Mouse (Mus musculus) embryonic facial prominence, embryonic 12.5 days (tissue): ENCODE results near the gene Bcl2l11. TPM values are rescaled to one million over a fixed set of nuclear protein-coding genes. Genes with fewer than 3 reads are reported as not detected.
"Not testable (repeated sequence)": the region's sequence is repeated elsewhere in the genome, so short reads cannot be mapped to it uniquely, and the experiment has no call there.

Source experiments
- ATAC-seq: fragments of 200-750 bp; cut with Nextera tagmentation; 2 replicates; pipeline ENCODE4 v1.8.0; 2017; ENCODE audit not compliant: insufficient number of reproducible peaks, insufficient read depth, low FRiP score, low TSS enrichment
- H3K27ac ChIP-seq: fragments of 300-500 bp; sonication (generic); 2 replicates; pipeline ENCODE4 v1.5.1; 2016; ENCODE audit warnings: mild to moderate bottlenecking
- H3K27me3 ChIP-seq: fragments of 300-500 bp; sonication (generic); 2 replicates; pipeline ENCODE4 v1.6.1; 2016; ENCODE audit warnings: mild to moderate bottlenecking, moderate library complexity
- H3K36me3 ChIP-seq: fragments of 300-500 bp; sonication (generic); 2 replicates; pipeline ENCODE4 v1.6.1; 2016; ENCODE audit warnings: mild to moderate bottlenecking
- H3K4me1 ChIP-seq: fragments of 300-500 bp; sonication (generic); 2 replicates; pipeline ENCODE4 v1.6.1; 2016
- H3K4me2 ChIP-seq: fragments of 300-500 bp; sonication (generic); replicated peaks from 2 replicates; pipeline ENCODE4 v1.6.1; 2016; ENCODE audit warnings: mild to moderate bottlenecking, moderate library complexity
- H3K4me3 ChIP-seq: fragments of 300-500 bp; sonication (generic); 2 replicates; pipeline ENCODE4 v1.5.1; 2016; ENCODE audit warnings: mild to moderate bottlenecking
- H3K9ac ChIP-seq: fragments of 300-500 bp; sonication (generic); 2 replicates; pipeline ENCODE4 v1.6.1; 2016; ENCODE audit warnings: mild to moderate bottlenecking, moderate library complexity
- H3K9me3 ChIP-seq: fragments of 300-500 bp; sonication (generic); 2 replicates; pipeline ENCODE4 v1.6.1; 2016; ENCODE audit warnings: mild to moderate bottlenecking, moderate library complexity
- WGBS: fragments of 180-500 bp; shearing (Covaris S2); methylation state at CpG from one replicate; pipeline ENCODE4 v1.1.7; 2016; 5-methylcytosine and 5-hydroxymethylcytosine counted together
- polyA plus RNA-seq: library from polyadenylated mRNA; unstranded; fragments of >200 nt; fragmentation: Nextera tagmentation; extraction: Ambion mirVana; gene quantifications from 2 replicates; pipeline ENCODE4 v1.2.1, GENCODE M21; 2016

Bcl2l11 gene
- polyA plus RNA-seq, 1 experiment from 2014 or later: 33.7 TPM

GRCm38 (mm10) chr2:128091431-128092369, 34.1 kb upstream of the Bcl2l11 start:
- ATAC-seq: 0 out of 2 replicates have a peak, but pooled peaks have one; percentile 41
- H3K9ac ChIP-seq: no peak overlapping the region
- H3K27ac ChIP-seq: no peak overlapping the region
- H3K9me3 ChIP-seq: no peaks in the 10 kb centered on the region
- no peak overlapping the region for H3K4me2 ChIP-seq
- H3K4me1 ChIP-seq: no peaks in the 10 kb centered on the region
- H3K4me3 ChIP-seq: no peak overlapping the region
- WGBS: 66% methylated on average over 11 of the region's 11 CpGs
- H3K27me3 ChIP-seq: no peaks in the 10 kb centered on the region
- H3K36me3 ChIP-seq: no peaks in the 10 kb centered on the region

GRCm38 (mm10) chr2:128092451-128092850, 33.4 kb upstream of the Bcl2l11 start:
- H3K27ac ChIP-seq: no peak overlapping the region

GRCm38 (mm10) chr2:128094196-128094595, 31.6 kb upstream of the Bcl2l11 start:
- H3K9ac ChIP-seq: no peak overlapping the region
- no peaks in the 10 kb centered on the region for H3K4me1 ChIP-seq
- H3K4me3 ChIP-seq: no peak overlapping the region
- H3K36me3 ChIP-seq: no peaks in the 10 kb centered on the region
- no peaks in the 10 kb centered on the region for H3K9me3 ChIP-seq
- H3K27me3 ChIP-seq: no peaks in the 10 kb centered on the region
- H3K4me2 ChIP-seq: no peak overlapping the region
- no peak for ATAC-seq
- H3K27ac ChIP-seq: no peak overlapping the region
- WGBS: 74% methylated on average over 5 of the region's 5 CpGs

More at GRCm38 (mm10) chr2:128092451-128092850, 33.4 kb upstream of the Bcl2l11 start:
- Histone ChIP-seq H3K36me3 (no peaks in the 10 kb centered on the region), H3K4me3 (no peak overlapping the region), H3K27me3 (no peaks in the 10 kb centered on the region), H3K9me3 (no peaks in the 10 kb centered on the region), H3K9ac (no peak overlapping the region), H3K4me1 (no peaks in the 10 kb centered on the region), H3K4me2 (no peak overlapping the region)
- 89% methylated on average over 2 of the region's 2 CpGs for WGBS
- ATAC-seq: no peak

DNA sequence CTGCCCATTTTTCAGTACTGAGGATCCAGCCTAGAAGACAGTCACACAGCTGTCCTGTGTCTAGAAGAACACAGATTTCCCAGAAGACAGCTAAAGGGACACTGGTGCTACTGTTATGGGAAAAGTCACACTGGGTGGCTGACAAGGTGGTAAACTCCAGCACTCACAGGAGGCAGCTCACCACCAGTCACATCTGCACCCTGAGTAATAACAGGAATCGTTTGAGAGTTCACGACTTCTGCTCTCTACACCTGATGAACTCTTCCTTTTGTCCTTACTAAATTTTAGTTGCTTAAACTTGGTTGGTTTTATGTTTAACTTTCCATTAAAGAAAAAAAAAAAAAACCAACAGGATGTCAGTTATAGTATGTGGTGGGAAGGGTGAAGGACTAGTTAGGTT, 31.2 kb upstream of the Bcl2l11 start:
- no peak overlapping the region for H3K9ac ChIP-seq
- no peaks in the 10 kb centered on the region for H3K36me3 ChIP-seq
- no peak overlapping the region for H3K27ac ChIP-seq
- no peak overlapping the region for H3K4me2 ChIP-seq
- H3K27me3 ChIP-seq: no peaks in the 10 kb centered on the region
- WGBS: 71% methylated on average over 2 of the region's 2 CpGs
- no peaks in the 10 kb centered on the region for H3K4me1 ChIP-seq
- no peak for ATAC-seq
- H3K4me3 ChIP-seq: no peak overlapping the region
- H3K9me3 ChIP-seq: no peaks in the 10 kb centered on the region

GRCm38 (mm10) chr2:128095270-128095669, 30.6 kb upstream of the Bcl2l11 start:
- no peaks in the 10 kb centered on the region for H3K4me1 ChIP-seq
- H3K4me3 ChIP-seq: no peak overlapping the region
- no peak overlapping the region for H3K27ac ChIP-seq
- H3K9me3 ChIP-seq: no peaks in the 10 kb centered on the region
- 51% methylated on average over 1 of the region's 1 CpGs for WGBS
- no peaks in the 10 kb centered on the region for H3K36me3 ChIP-seq
- H3K4me2 ChIP-seq: no peak overlapping the region
- ATAC-seq: no peak
- no peaks in the 10 kb centered on the region for H3K27me3 ChIP-seq
- no peak overlapping the region for H3K9ac ChIP-seq

DNA sequence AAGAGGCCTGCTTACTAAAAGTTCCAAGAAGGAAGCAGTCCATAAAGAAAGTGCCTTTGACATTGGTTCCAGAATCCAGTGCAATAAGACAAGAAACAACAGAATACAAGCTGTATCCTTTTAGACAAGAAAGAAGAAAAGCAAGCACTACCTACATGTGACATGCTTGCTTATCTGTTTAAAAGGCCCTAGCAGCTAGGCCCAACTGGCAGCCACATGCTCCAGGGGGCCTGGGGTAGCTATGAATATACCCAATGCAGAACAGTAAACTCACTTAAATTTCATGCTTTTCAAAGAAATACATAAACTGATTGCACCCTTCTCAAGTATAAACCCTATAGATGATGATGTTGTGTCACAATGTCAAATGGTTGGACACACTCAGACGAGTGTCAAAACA, 29.8 kb upstream of the Bcl2l11 start:
- Histone ChIP-seq H3K36me3 (no peaks in the 10 kb centered on the region), H3K9me3 (no peaks in the 10 kb centered on the region), H3K9ac (no peak overlapping the region), H3K4me1 (no peaks in the 10 kb centered on the region), H3K27me3 (no peaks in the 10 kb centered on the region), H3K4me3 (no peak overlapping the region), H3K4me2 (no peak overlapping the region), H3K27ac (no peak overlapping the region)
- 70% methylated on average over 1 of the region's 1 CpGs for WGBS
- no peak for ATAC-seq

- not testable (repeated sequence) for H3K4me1 ChIP-seq, H3K4me2 ChIP-seq, H3K36me3 ChIP-seq, H3K9me3 ChIP-seq, ATAC-seq, H3K9ac ChIP-seq, H3K4me3 ChIP-seq, H3K27me3 ChIP-seq, H3K27ac ChIP-seq
- WGBS: 75% methylated on average over 4 of the region's 5 CpGs
Measured at GRCm38 (mm10) chr2:128098118-128098517, 27.7 kb upstream of the Bcl2l11 start.

- H3K4me1 ChIP-seq: no peaks in the 10 kb centered on the region
- WGBS: 84% methylated on average over 9 of the region's 9 CpGs
- no peak overlapping the region for H3K27ac ChIP-seq
- no peaks in the 10 kb centered on the region for H3K27me3 ChIP-seq
- no peak overlapping the region for H3K9ac ChIP-seq
- ATAC-seq: no peak
- no peaks in the 10 kb centered on the region for H3K9me3 ChIP-seq
- no peak overlapping the region for H3K4me3 ChIP-seq
- H3K4me2 ChIP-seq: no peak overlapping the region
- no peaks in the 10 kb centered on the region for H3K36me3 ChIP-seq
Measured at GRCm38 (mm10) chr2:128102086-128102485, 23.8 kb upstream of the Bcl2l11 start.

DNA sequence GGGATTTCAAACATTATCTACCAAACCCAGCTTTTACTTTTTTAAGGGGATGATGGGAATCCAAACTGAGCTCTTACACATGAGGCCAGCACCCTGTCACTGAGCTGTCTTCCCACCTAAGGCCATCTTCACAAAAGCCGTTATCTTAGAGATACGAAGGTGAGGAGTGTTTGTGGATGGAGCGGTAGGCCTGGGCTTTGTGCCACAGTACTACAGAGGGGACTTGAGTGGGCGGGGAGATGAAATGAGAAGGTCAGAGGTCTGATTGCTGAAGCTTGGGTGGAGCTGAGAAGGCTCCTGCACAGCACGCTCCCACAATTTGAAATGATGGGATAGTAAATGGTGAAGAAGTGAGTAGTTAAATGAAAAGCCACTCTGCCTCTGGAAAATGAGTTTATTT, 21.0 kb upstream of the Bcl2l11 start:
- Histone ChIP-seq H3K4me2 (no peak overlapping the region), H3K9me3 (no peaks in the 10 kb centered on the region), H3K4me1 (no peaks in the 10 kb centered on the region), H3K27ac (no peak overlapping the region), H3K27me3 (no peaks in the 10 kb centered on the region), H3K36me3 (no peaks in the 10 kb centered on the region), H3K9ac (no peak overlapping the region), H3K4me3 (no peak overlapping the region)
- ATAC-seq: no peak
- WGBS: 81% methylated on average over 5 of the region's 5 CpGs

DNA sequence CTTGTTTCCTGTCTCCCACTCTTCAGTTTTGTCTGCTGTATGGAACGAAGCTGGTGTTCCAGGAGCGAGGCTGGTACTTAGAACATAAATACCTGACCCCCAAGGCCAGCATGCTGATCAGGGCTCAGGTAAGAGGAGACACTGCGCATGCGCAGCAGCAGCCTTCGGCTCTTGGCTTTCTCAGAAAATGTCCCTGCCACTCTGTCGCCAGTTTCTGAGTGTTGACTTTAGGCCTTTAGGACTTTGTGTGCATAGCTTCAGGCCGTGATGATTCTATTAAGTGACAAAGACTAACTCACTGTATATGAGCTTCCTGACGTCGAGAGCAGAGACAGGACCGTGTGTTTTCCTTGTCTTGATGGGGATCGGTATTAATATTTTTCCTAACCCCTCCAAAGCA, 20.2 kb upstream of the Bcl2l11 start:
- Histone ChIP-seq H3K4me2 (no peak overlapping the region), H3K27ac (no peak overlapping the region), H3K4me3 (no peak overlapping the region), H3K27me3 (no peaks in the 10 kb centered on the region), H3K4me1 (no peaks in the 10 kb centered on the region), H3K9ac (no peak overlapping the region), H3K9me3 (no peaks in the 10 kb centered on the region), H3K36me3 (no peaks in the 10 kb centered on the region)
- 76% methylated on average over 11 of the region's 11 CpGs for WGBS
- ATAC-seq: no peak

DNA sequence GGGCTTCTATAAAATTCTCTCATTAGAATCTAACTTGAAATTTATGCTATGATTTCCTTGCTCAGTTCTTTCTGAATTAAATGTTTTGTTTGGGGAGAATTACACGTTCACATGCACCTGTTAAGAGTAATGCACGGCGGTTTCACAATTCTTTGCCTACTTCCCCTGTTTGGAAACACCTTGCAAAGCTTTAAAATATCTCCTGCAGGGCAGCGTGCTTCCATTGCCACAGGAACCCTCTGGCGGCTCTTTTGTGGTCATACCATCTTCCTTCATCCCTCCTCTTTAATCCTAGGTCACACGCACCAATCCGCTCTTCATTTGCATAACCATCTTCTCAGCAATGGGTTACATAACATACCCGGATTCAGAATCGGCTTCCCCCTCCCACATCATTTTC, 14.3 kb upstream of the Bcl2l11 start:
- 77% methylated on average over 9 of the region's 9 CpGs for WGBS
- H3K4me3 ChIP-seq: no peak overlapping the region
- H3K4me2 ChIP-seq: no peak overlapping the region
- H3K27me3 ChIP-seq: no peaks in the 10 kb centered on the region
- peaks cover 4% of the 10 kb centered on the region; the same call in 1 of the 2 replicates for H3K4me1 ChIP-seq
- no peaks in the 10 kb centered on the region for H3K36me3 ChIP-seq
- H3K9ac ChIP-seq: no peak overlapping the region
- no peak for ATAC-seq
- no peaks in the 10 kb centered on the region for H3K9me3 ChIP-seq
- H3K27ac ChIP-seq: no peak overlapping the region

DNA sequence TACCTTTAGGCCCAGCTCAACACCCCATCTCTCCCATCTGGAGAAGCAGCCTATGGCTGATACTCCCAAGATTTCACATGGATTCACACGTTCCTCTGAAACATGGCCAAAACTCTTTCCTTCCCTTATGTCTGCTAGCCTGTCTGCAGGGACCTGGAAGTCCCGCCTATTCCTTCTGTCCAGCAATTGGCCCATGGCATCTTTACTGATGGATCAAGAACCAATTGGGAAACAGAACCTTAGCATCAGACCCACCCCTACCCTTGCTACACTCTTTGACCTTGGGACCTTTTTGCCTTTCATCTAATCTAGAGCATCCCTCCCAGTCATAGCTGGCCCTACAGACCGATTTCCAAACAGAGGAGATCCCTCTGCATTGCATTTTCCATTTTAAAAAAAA, 11.2 kb upstream of the Bcl2l11 start:
- WGBS: 70% methylated on average over 3 of the region's 3 CpGs
- no peak overlapping the region for H3K4me3 ChIP-seq

More for the DNA sequence above, 11.2 kb upstream of the Bcl2l11 start:
- ATAC-seq: no peak
- Histone ChIP-seq H3K9me3 (no peaks in the 10 kb centered on the region), H3K4me2 (no peak overlapping the region), H3K27ac (no peak overlapping the region), H3K27me3 (no peaks in the 10 kb centered on the region), H3K9ac (no peak overlapping the region), H3K4me1 (peaks cover 4% of the 10 kb centered on the region; the same call in 1 of the 2 replicates), H3K36me3 (no peaks in the 10 kb centered on the region)
